Mouse (Mus musculus): ENCODE data around the gene Os9.
"Not testable (repeated sequence)": the region's sequence is repeated elsewhere in the genome, so short reads cannot be mapped to it uniquely, and the experiment has no call there.

The Os9 gene

GRCm38 (mm10) chr10:127121066-127121477 is at the start of gene Os9:
Os9 (minus strand) TSS chr10:127121131.
- DNase-seq (ENCODE audit: low spot score), result peak; percentile 91

GRCm38 (mm10) chr10:127170002-127170401 is 49.1 kb upstream of the Os9 start:
- DNase-seq (ENCODE audit: low spot score), result no peak

GRCm38 (mm10) chr10:127167614-127168192 is 46.8 kb upstream of the Os9 start:
- DNase-seq (ENCODE audit: low spot score), result no peak

- DNase-seq (ENCODE audit: low spot score), result no peak
These were observed 46.1 kb upstream of the Os9 start for GRCm38 (mm10) chr10:127166771-127167613.

- no peak for DNase-seq (ENCODE audit: low spot score)
These were observed 45.4 kb upstream of the Os9 start for GRCm38 (mm10) chr10:127166404-127166715.

- peak; percentile 64 for DNase-seq (ENCODE audit: low spot score)
These were observed 44.9 kb upstream of the Os9 start for GRCm38 (mm10) chr10:127165654-127166403.

- DNase-seq (ENCODE audit: low spot score), result no peak
These were observed 44.4 kb upstream of the Os9 start for GRCm38 (mm10) chr10:127165354-127165653.

GRCm38 (mm10) chr10:127164631-127165353 is 43.9 kb upstream of the Os9 start, which contains the start of gene B4galnt1:
B4galnt1 (plus strand) TSS chr10:127165225.
- DNase-seq (ENCODE audit: low spot score), result peak; percentile 79

GRCm38 (mm10) chr10:127164190-127164589 is 43.3 kb upstream of the Os9 start:
- DNase-seq (ENCODE audit: low spot score), result no peak

- not testable (repeated sequence) for DNase-seq (ENCODE audit: low spot score)
These were observed 41.9 kb upstream of the Os9 start for GRCm38 (mm10) chr10:127162771-127163261.

GRCm38 (mm10) chr10:127160728-127161127 is 39.8 kb upstream of the Os9 start:
- no peak for DNase-seq (ENCODE audit: low spot score)

GRCm38 (mm10) chr10:127160081-127160480 is 39.1 kb upstream of the Os9 start:
- DNase-seq (ENCODE audit: low spot score), result no peak

- no peak for DNase-seq (ENCODE audit: low spot score)
These were observed 37.5 kb upstream of the Os9 start for GRCm38 (mm10) chr10:127158471-127158870.

GRCm38 (mm10) chr10:127156511-127156910 is 35.6 kb upstream of the Os9 start:
- no peak for DNase-seq (ENCODE audit: low spot score)

GRCm38 (mm10) chr10:127156089-127156488 is 35.2 kb upstream of the Os9 start:
- no peak for DNase-seq (ENCODE audit: low spot score)

GRCm38 (mm10) chr10:127154652-127155051 is 33.7 kb upstream of the Os9 start:
- no peak for DNase-seq (ENCODE audit: low spot score)

GRCm38 (mm10) chr10:127154241-127154640 is 33.3 kb upstream of the Os9 start:
- DNase-seq (ENCODE audit: low spot score), result no peak

- DNase-seq (ENCODE audit: low spot score), result no peak
These were observed 32.4 kb upstream of the Os9 start for GRCm38 (mm10) chr10:127153323-127153722.

- not testable (repeated sequence) for DNase-seq (ENCODE audit: low spot score)
These were observed 31.6 kb upstream of the Os9 start for GRCm38 (mm10) chr10:127152556-127152955.

- DNase-seq (ENCODE audit: low spot score), result not testable (repeated sequence)
These were observed 30.3 kb upstream of the Os9 start for GRCm38 (mm10) chr10:127151233-127151632.

GRCm38 (mm10) chr10:127150471-127150872 is 29.5 kb upstream of the Os9 start:
- no peak for DNase-seq (ENCODE audit: low spot score)

GRCm38 (mm10) chr10:127147135-127147534 is 26.2 kb upstream of the Os9 start:
- DNase-seq (ENCODE audit: low spot score), result no peak
